Mouse (Mus musculus): ENCODE results near the gene Tln1. TPM values are rescaled to one million over a fixed set of nuclear protein-coding genes. Genes with fewer than 3 reads are reported as not detected.

Tln1 gene
- polyA plus RNA-seq, 1 experiment = 78.0 TPM

DNA sequence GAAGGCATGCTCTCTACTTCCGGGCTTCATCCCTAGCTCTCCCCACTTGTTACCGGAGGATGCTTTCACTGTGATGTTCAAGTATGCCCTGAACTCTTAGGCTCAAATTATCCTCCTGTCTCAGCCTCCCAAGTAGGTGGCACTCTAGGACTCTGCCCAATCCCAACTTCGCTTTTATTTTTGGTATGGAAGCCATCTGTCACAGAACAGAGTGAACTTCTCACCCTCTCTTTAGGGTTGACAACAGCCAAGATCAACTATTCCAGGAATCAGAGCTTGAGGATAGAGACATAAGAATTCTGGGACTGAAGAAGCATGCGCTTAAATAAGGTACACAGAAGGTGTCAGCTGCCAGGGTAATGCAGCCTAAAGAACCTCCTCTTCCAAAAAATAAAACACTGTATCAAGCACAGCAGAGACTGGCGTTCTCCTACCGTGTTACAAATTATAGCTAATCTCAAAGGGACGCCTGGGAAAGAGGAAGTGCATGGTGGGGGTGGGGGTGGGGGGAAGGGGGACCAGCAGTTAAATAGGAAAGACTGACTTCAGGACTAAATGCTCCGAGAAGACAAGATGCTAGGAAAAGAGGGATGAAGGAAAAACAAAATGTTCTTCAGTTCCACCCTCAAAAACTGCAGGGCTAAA is 14.9 kb upstream of the Tln1 start:
- Histone ChIP-seq H3K4me3 (ENCODE audit: low read depth, low read length) (peak overlapping the region; percentile 85), H3K4me1 (ENCODE audit: control insufficient read depth, insufficient read depth, insufficient read length, low read length) (peaks cover 16% of the 10 kb centered on the region), H3K27me3 (ENCODE audit: control insufficient read depth, insufficient read depth, low read length) (no peaks in the 10 kb centered on the region), H3K27ac (ENCODE audit: insufficient read depth, low read depth, low read length) (no peak overlapping the region), H3K36me3 (ENCODE audit: control insufficient read depth, insufficient read depth, low read length) (peaks cover 21% of the 10 kb centered on the region)
- TF ChIP-seq POLR2A (IDR thresholded peaks at IDR 0.05; ENCODE audit: low read depth, low read length) (no peak), CTCF (IDR thresholded peaks at IDR 0.05; ENCODE audit: extremely low read depth, insufficient read length, insufficient replicate concordance, low read depth, low read length) (no peak)
- WGBS = 42% methylated on average over 8 of the region's 8 CpGs

DNA sequence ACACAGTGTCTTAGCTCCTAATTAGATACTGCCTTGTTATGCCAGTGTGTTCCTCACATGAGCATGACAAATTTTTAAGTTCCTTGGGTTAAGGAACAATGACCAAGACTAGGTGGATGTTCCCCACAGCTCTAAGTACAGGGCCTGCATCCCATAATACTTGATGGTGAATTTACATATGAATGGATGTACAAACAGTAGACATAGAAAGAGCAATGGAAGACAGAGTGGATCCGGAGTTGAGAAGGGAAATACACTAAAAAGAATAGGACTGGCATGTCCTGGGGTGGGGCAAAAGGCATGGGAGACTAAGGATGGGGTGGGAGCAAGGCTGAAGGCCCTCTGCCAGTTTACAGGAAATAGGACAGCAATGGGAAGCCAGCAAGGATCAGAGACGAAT is 12.9 kb upstream of the Tln1 start:
- Histone ChIP-seq H3K27me3 (ENCODE audit: control insufficient read depth, insufficient read depth, low read length) (no peaks in the 10 kb centered on the region), H3K27ac (ENCODE audit: insufficient read depth, low read depth, low read length) (no peak overlapping the region), H3K36me3 (ENCODE audit: control insufficient read depth, insufficient read depth, low read length) (peaks cover 10% of the 10 kb centered on the region), H3K4me3 (ENCODE audit: low read depth, low read length) (no peak overlapping the region), H3K4me1 (ENCODE audit: control insufficient read depth, insufficient read depth, insufficient read length, low read length) (peaks cover 16% of the 10 kb centered on the region)
- WGBS = 31% methylated on average over 2 of the region's 2 CpGs
- TF ChIP-seq CTCF (IDR thresholded peaks at IDR 0.05; ENCODE audit: extremely low read depth, insufficient read length, insufficient replicate concordance, low read depth, low read length) = no peak
- no peak for TF ChIP-seq POLR2A (IDR thresholded peaks at IDR 0.05; ENCODE audit: low read depth, low read length)

DNA sequence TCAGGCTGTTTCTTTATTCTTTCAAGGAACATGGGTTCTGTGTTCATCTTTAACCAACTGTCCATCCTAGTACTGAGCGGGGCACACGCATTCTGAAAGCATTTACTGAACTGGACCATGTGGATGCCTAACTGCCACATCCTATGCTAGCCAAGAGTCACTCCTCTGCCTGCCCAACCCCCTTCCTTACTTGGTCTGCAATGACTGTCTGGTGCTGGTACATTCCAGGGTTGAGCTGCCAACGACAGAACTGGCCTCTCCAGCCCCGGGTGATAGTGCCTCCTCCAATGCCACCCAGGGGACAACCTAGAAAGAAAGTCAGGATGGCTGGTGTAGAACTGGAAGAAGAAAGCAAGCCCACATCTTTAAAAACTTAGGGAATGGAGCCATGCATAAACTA is 11.1 kb upstream of the Tln1 start:
- TF ChIP-seq POLR2A (IDR thresholded peaks at IDR 0.05; ENCODE audit: low read depth, low read length) = no peak
- no peak for TF ChIP-seq CTCF (IDR thresholded peaks at IDR 0.05; ENCODE audit: extremely low read depth, insufficient read length, insufficient replicate concordance, low read depth, low read length)
- H3K27me3 ChIP-seq (ENCODE audit: control insufficient read depth, insufficient read depth, low read length) = no peaks in the 10 kb centered on the region
- peaks cover 24% of the 10 kb centered on the region for H3K36me3 ChIP-seq (ENCODE audit: control insufficient read depth, insufficient read depth, low read length)
- no peak overlapping the region for H3K27ac ChIP-seq (ENCODE audit: insufficient read depth, low read depth, low read length)
- WGBS = 87% methylated on average over 4 of the region's 4 CpGs
- H3K4me1 ChIP-seq (ENCODE audit: control insufficient read depth, insufficient read depth, insufficient read length, low read length) = peaks cover 14% of the 10 kb centered on the region
- H3K4me3 ChIP-seq (ENCODE audit: low read depth, low read length) = no peak overlapping the region

DNA sequence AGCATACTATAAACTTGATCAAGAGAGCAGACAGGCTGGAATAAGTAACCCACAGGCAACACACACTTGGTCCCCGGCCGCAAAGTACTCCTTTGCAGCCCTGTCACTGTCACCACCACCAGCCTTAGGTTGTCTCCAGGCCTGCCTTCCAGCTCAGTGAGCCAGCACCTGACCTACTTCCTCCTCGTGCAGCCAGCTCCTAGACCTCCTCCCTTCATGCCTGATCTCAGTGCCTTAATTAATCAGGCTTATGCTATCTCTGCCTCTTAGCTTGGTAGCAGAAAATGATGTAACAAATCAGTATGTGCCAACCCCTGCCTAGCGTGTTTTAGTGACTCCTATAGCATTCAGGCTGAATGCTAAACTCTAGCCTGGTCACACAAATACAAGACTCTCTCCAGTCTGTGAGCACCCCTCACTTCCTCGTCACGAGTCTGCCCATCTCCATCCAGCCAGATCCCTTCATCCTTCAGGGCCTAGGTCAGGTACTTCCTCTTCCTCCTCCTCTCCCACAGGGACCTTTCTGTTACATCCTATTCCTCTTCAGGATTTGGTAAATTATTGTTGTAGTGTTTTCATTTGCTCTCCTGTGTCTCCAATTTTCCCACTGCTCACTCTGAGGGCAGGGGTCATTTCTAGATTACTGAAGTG is 9.0 kb upstream of the Tln1 start:
- H3K27me3 ChIP-seq (ENCODE audit: control insufficient read depth, insufficient read depth, low read length) = no peaks in the 10 kb centered on the region
- peaks cover 43% of the 10 kb centered on the region for H3K36me3 ChIP-seq (ENCODE audit: control insufficient read depth, insufficient read depth, low read length)
- no peak for TF ChIP-seq POLR2A (IDR thresholded peaks at IDR 0.05; ENCODE audit: low read depth, low read length)
- no peak overlapping the region for H3K27ac ChIP-seq (ENCODE audit: insufficient read depth, low read depth, low read length)
- peaks cover 7% of the 10 kb centered on the region; the same call in 1 of the 2 replicates for H3K4me1 ChIP-seq (ENCODE audit: control insufficient read depth, insufficient read depth, insufficient read length, low read length)
- H3K4me3 ChIP-seq (ENCODE audit: low read depth, low read length) = no peak overlapping the region
- WGBS = 76% methylated on average over 6 of the region's 6 CpGs

DNA sequence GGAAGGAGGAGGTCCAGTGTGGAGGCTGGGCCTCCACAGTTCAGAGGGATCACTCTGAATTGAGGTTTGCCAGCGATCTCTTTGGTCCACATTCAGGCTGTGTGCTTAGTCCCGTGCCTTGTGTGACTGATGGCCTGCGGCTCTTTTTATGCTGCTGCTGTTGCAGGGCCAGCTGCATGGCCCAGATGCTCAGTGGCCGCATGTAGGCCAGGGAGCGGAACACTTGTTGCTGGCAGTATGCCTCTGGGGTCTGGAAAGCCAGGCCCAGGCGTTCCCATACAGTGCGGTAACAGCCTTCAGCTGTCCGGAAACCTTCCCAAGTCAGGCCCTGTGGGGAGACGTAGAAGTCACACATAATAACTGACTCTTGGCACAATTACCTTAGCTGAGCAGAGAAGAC is 4.6 kb upstream of the Tln1 start:
- TF ChIP-seq POLR2A (IDR thresholded peaks at IDR 0.05; ENCODE audit: low read depth, low read length) (no peak), CTCF (IDR thresholded peaks at IDR 0.05; ENCODE audit: extremely low read depth, insufficient read length, insufficient replicate concordance, low read depth, low read length) (no peak)
- H3K27ac ChIP-seq (ENCODE audit: insufficient read depth, low read depth, low read length) = no peak overlapping the region
- H3K27me3 ChIP-seq (ENCODE audit: control insufficient read depth, insufficient read depth, low read length) = no peaks in the 10 kb centered on the region
- WGBS = 91% methylated on average over 9 of the region's 9 CpGs
- peaks cover 4% of the 10 kb centered on the region; the same call in 1 of the 2 replicates for H3K4me1 ChIP-seq (ENCODE audit: control insufficient read depth, insufficient read depth, insufficient read length, low read length)
- peaks cover 59% of the 10 kb centered on the region for H3K36me3 ChIP-seq (ENCODE audit: control insufficient read depth, insufficient read depth, low read length)
- no peak overlapping the region for H3K4me3 ChIP-seq (ENCODE audit: low read depth, low read length)

DNA sequence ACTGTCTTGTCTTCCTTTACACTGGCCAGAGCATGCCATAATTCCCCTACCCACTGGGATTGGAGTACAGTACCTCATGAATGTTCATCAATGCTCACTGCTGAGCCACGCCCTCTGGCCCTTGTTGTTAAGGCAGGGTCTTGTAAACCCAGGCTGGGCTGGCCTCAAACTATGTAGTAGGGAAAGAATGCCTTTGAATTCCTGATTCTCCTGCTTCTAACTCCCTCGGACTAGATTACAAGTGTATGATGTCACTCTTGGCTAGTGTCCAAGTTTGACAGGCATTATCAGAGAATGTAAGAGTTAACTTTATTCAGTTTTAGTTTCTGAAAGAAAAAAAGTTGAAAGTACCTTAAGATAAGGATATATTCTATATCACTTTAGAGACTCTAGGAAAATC is 1.7 kb upstream of the Tln1 start:
- Histone ChIP-seq H3K4me3 (ENCODE audit: low read depth, low read length) (no peak overlapping the region), H3K27ac (ENCODE audit: insufficient read depth, low read depth, low read length) (no peak overlapping the region), H3K27me3 (ENCODE audit: control insufficient read depth, insufficient read depth, low read length) (no peaks in the 10 kb centered on the region), H3K36me3 (ENCODE audit: control insufficient read depth, insufficient read depth, low read length) (peaks cover 45% of the 10 kb centered on the region), H3K4me1 (ENCODE audit: control insufficient read depth, insufficient read depth, insufficient read length, low read length) (peaks cover 9% of the 10 kb centered on the region; the same call in 1 of the 2 replicates)
- 43% methylated on average over 2 of the region's 2 CpGs for WGBS
- no peak for TF ChIP-seq CTCF (IDR thresholded peaks at IDR 0.05; ENCODE audit: extremely low read depth, insufficient read length, insufficient replicate concordance, low read depth, low read length)
- no peak for TF ChIP-seq POLR2A (IDR thresholded peaks at IDR 0.05; ENCODE audit: low read depth, low read length)

DNA sequence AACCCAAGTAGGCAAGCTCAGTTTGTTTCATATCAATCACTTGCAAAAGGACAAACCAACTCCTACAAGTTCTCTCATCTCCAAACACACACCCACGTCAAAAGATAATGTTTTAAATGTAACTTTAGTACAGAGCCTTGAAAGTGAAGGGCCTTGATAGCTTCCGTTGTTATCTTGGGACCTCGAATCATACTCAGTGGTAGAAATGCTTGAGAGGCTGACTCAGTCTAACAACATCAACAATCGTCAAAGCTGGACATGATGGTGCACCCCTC is 1.0 kb upstream of the Tln1 start:
- WGBS = 44% methylated on average over 4 of the region's 4 CpGs
- Histone ChIP-seq H3K4me3 (ENCODE audit: low read depth, low read length) (peak overlapping the region; percentile 84; the same call in 1 of the 2 replicates), H3K36me3 (ENCODE audit: control insufficient read depth, insufficient read depth, low read length) (peaks cover 39% of the 10 kb centered on the region), H3K4me1 (ENCODE audit: control insufficient read depth, insufficient read depth, insufficient read length, low read length) (peaks cover 13% of the 10 kb centered on the region; the same call in 1 of the 2 replicates), H3K27ac (ENCODE audit: insufficient read depth, low read depth, low read length) (no peak overlapping the region), H3K27me3 (ENCODE audit: control insufficient read depth, insufficient read depth, low read length) (no peaks in the 10 kb centered on the region)
- TF ChIP-seq POLR2A (IDR thresholded peaks at IDR 0.05; ENCODE audit: low read depth, low read length) (no peak), CTCF (IDR thresholded peaks at IDR 0.05; ENCODE audit: extremely low read depth, insufficient read length, insufficient replicate concordance, low read depth, low read length) (no peak)
